Mouse (Mus musculus): Measurements from ENCODE around the gene Sema4c.

GRCm38 (mm10) chr1:36568776-36569175 is 10.6 kb upstream of the Sema4c start:
- no peak for TF ChIP-seq CTCF (IDR thresholded peaks at IDR 0.05; ENCODE audit: low read depth, low read length)
- TF ChIP-seq GATA1 (IDR thresholded peaks at IDR 0.05; ENCODE audit: borderline replicate concordance, low read length), result no peak
- no peak for TF ChIP-seq GATA2 (IDR thresholded peaks at IDR 0.05; ENCODE audit: borderline replicate concordance, low read depth, low read length)

All from G1E (cell line).